Mouse (Mus musculus): Measurements from ENCODE around the gene Snw1. TPM values are rescaled to one million over a fixed set of nuclear protein-coding genes. Genes with fewer than 3 reads are reported as not detected.

Gene Snw1
- total and polyA plus RNA-seq, 2 experiments from 2014 or later = 20.9 to 68.1 TPM

- Histone ChIP-seq H3K4me1 (ENCODE audit: control insufficient read depth, insufficient read depth) (no peaks in the 10 kb centered on the region), H3K27me3 (ENCODE audit: control insufficient read depth, insufficient read depth, low read length) (no peaks in the 10 kb centered on the region), H3K4me3 (ENCODE audit: low read depth, low read length) (no peak overlapping the region), H3K27ac (ENCODE audit: low read depth) (no peak overlapping the region), H3K9me3 (replicated peaks; ENCODE audit: control insufficient read depth, low read length) (no peaks in the 10 kb centered on the region), H3K9ac (replicated peaks; ENCODE audit: low read depth, low read length) (no peak overlapping the region), H3K36me3 (replicated peaks; ENCODE audit: control insufficient read depth, insufficient read depth, low read length) (0 out of 2 replicates have a peak, but pooled peaks cover 13% of the 10 kb centered on the region), H3K4me2 (ENCODE audit: low read depth, low read length) (no peak overlapping the region)
- DNase-seq (ENCODE audit: low spot score) (no peak), ATAC-seq (ENCODE audit: insufficient read depth, low read depth) (no peak)
- WGBS = 65% methylated on average over 12 of the region's 12 CpGs
- TF ChIP-seq EP300 (IDR thresholded peaks at IDR 0.05; ENCODE audit: low read depth) = no peak
- TF ChIP-seq CTCF (IDR thresholded peaks at IDR 0.05; ENCODE audit: low read depth) = no peak
These were observed 52.0 kb downstream of the Snw1 start for GRCm38 (mm10) chr12:87419974-87420485.

DNA sequence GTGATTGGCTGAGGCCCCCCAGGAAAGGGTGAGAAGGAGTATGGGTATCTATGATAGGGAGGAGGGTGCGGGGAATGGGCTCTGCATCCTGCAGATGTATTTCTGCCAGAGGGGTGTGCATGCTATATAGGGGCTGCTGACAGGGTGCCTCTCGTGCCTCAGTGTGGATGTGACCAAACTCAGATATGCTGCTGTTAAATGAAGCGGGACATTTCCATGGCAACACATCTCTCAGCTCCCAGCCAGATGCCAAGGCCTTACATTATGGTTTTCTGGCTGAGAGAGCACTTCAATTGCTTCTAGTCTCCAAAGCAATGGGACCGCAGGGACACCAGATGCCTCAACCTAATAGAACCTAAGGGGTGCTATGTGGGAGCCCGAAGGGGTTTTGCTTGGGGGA lies 53.2 kb downstream of the Snw1 start:
- Histone ChIP-seq H3K4me1 (ENCODE audit: control insufficient read depth, insufficient read depth) (no peaks in the 10 kb centered on the region), H3K36me3 (replicated peaks; ENCODE audit: control insufficient read depth, insufficient read depth, low read length) (0 out of 2 replicates have a peak, but pooled peaks cover 5% of the 10 kb centered on the region), H3K9me3 (replicated peaks; ENCODE audit: control insufficient read depth, low read length) (no peaks in the 10 kb centered on the region), H3K27me3 (ENCODE audit: control insufficient read depth, insufficient read depth, low read length) (no peaks in the 10 kb centered on the region), H3K4me3 (ENCODE audit: low read depth, low read length) (no peak overlapping the region), H3K4me2 (ENCODE audit: low read depth, low read length) (no peak overlapping the region), H3K27ac (ENCODE audit: low read depth) (no peak overlapping the region), H3K9ac (replicated peaks; ENCODE audit: low read depth, low read length) (no peak overlapping the region)
- TF ChIP-seq EP300 (IDR thresholded peaks at IDR 0.05; ENCODE audit: low read depth) = no peak
- TF ChIP-seq CTCF (IDR thresholded peaks at IDR 0.05; ENCODE audit: low read depth) = no peak
- DNase-seq (ENCODE audit: low spot score) (no peak), ATAC-seq (ENCODE audit: insufficient read depth, low read depth) (no peak)
- WGBS = 69% methylated on average over 5 of the region's 5 CpGs

GRCm38 (mm10) chr12:87416690-87417089 lies 55.4 kb downstream of the Snw1 start:
- H3K9me3 ChIP-seq (replicated peaks; ENCODE audit: control insufficient read depth, low read length) = no peaks in the 10 kb centered on the region
- H3K36me3 ChIP-seq (replicated peaks; ENCODE audit: control insufficient read depth, insufficient read depth, low read length) = no peaks in the 10 kb centered on the region
- no peak overlapping the region for H3K9ac ChIP-seq (replicated peaks; ENCODE audit: low read depth, low read length)
- no peak overlapping the region for H3K4me3 ChIP-seq (ENCODE audit: low read depth, low read length)
- WGBS = 19% methylated on average over 7 of the region's 7 CpGs
- no peaks in the 10 kb centered on the region for H3K27me3 ChIP-seq (ENCODE audit: control insufficient read depth, insufficient read depth, low read length)
- no peaks in the 10 kb centered on the region for H3K4me1 ChIP-seq (ENCODE audit: control insufficient read depth, insufficient read depth)
- peak; percentile 56; the same call in 1 of the 2 replicates for ATAC-seq (ENCODE audit: insufficient read depth, low read depth)
- peak; percentile 89 for TF ChIP-seq CTCF (IDR thresholded peaks at IDR 0.05; ENCODE audit: low read depth)
- TF ChIP-seq EP300 (IDR thresholded peaks at IDR 0.05; ENCODE audit: low read depth) = no peak
- no peak overlapping the region for H3K4me2 ChIP-seq (ENCODE audit: low read depth, low read length)
- DNase-seq (ENCODE audit: low spot score) = peak; percentile 46
- no peak overlapping the region for H3K27ac ChIP-seq (ENCODE audit: low read depth)

GRCm38 (mm10) chr12:87415358-87415757 lies 56.7 kb downstream of the Snw1 start:
- Histone ChIP-seq H3K4me3 (ENCODE audit: low read depth, low read length) (no peak overlapping the region), H3K36me3 (replicated peaks; ENCODE audit: control insufficient read depth, insufficient read depth, low read length) (no peaks in the 10 kb centered on the region)
- WGBS = 54% methylated on average over 4 of the region's 4 CpGs

DNA sequence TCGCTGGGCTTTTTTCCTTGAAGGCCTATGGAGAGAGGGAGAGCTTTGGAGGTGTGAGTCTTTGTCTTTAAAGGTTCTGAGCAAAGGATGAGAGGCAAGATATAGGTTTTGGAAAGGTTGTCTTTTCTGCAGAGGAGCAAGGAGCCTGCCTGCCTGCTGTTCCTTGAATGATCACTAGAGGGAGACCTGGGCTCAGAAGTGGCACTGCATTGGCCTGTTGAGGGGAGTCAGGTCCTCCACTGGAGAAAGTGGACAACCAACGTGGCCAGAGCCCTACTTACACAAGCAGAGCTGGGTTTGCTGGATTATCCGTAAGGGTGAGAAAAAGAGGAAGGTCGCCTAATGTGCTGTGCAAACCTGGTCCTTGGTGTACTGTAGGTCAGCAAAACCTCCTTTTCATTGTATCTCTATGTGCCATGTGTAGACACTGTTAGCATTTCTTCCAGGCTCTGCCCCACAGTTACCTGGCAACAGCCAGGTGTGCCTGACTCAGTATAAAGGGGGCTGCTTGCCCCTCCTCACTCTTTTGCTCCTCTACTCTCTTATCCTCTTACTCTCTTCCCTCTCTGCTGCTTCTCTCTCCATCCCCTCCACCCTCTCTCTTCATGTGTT lies 58.8 kb downstream of the Snw1 start:
- H3K36me3 ChIP-seq (replicated peaks; ENCODE audit: control insufficient read depth, insufficient read depth, low read length) = no peaks in the 10 kb centered on the region
- DNase-seq (ENCODE audit: low spot score) (peak; percentile 65), ATAC-seq (ENCODE audit: insufficient read depth, low read depth) (peak; percentile 39; the same call in 1 of the 2 replicates)
- H3K27me3 ChIP-seq (ENCODE audit: control insufficient read depth, insufficient read depth, low read length) = no peaks in the 10 kb centered on the region
- no peaks in the 10 kb centered on the region for H3K9me3 ChIP-seq (replicated peaks; ENCODE audit: control insufficient read depth, low read length)
- H3K27ac ChIP-seq (ENCODE audit: low read depth) = no peak overlapping the region
- peaks cover 12% of the 10 kb centered on the region for H3K4me1 ChIP-seq (ENCODE audit: control insufficient read depth, insufficient read depth)
- no peak overlapping the region for H3K4me3 ChIP-seq (ENCODE audit: low read depth, low read length)
- TF ChIP-seq CTCF (IDR thresholded peaks at IDR 0.05; ENCODE audit: low read depth) = peak; percentile 81
- TF ChIP-seq EP300 (IDR thresholded peaks at IDR 0.05; ENCODE audit: low read depth) = no peak
- H3K4me2 ChIP-seq (ENCODE audit: low read depth, low read length) = no peak overlapping the region
- 20% methylated on average over 4 of the region's 4 CpGs for WGBS
- H3K9ac ChIP-seq (replicated peaks; ENCODE audit: low read depth, low read length) = no peak overlapping the region

More at GRCm38 (mm10) chr12:87415358-87415757, 56.7 kb downstream of the Snw1 start:
- Histone ChIP-seq H3K27ac (ENCODE audit: low read depth) (no peak overlapping the region), H3K9ac (replicated peaks; ENCODE audit: low read depth, low read length) (no peak overlapping the region), H3K4me2 (ENCODE audit: low read depth, low read length) (no peak overlapping the region), H3K27me3 (ENCODE audit: control insufficient read depth, insufficient read depth, low read length) (no peaks in the 10 kb centered on the region), H3K9me3 (replicated peaks; ENCODE audit: control insufficient read depth, low read length) (no peaks in the 10 kb centered on the region), H3K4me1 (ENCODE audit: control insufficient read depth, insufficient read depth) (peaks cover 8% of the 10 kb centered on the region)
- TF ChIP-seq EP300 (IDR thresholded peaks at IDR 0.05; ENCODE audit: low read depth) (no peak), CTCF (IDR thresholded peaks at IDR 0.05; ENCODE audit: low read depth) (no peak)
- ATAC-seq (ENCODE audit: insufficient read depth, low read depth) (no peak), DNase-seq (ENCODE audit: low spot score) (no peak)
